Mouse (Mus musculus): ENCODE results near the gene Abcb8. TPM values are rescaled to one million over a fixed set of nuclear protein-coding genes. Genes with fewer than 3 reads are reported as not detected.

The Abcb8 gene
- 54.4 and 70.1 TPM in 2 replicates for polyA plus RNA-seq (2015; fragmentation: Nextera tagmentation; extraction: Ambion mirVana)

- Histone ChIP-seq H3K4me3 (peak within 1 kb of the TSS; percentile 56), H3K9me3 (replicated peaks) (no peaks in the 10 kb centered on the region), H3K36me3 (no peaks in the 10 kb centered on the region), H3K4me2 (peak within 1 kb of the TSS; percentile 60), H3K4me1 (replicated peaks) (peaks cover 28% of the 10 kb centered on the region), H3K27ac (peak within 1 kb of the TSS; percentile 65), H3K9ac (0 out of 2 replicates have a peak within 1 kb of the TSS, but pooled peaks have one; percentile 36), H3K27me3 (0 out of 2 replicates have a peak, but pooled peaks cover 4% of the 10 kb centered on the region)
- 20% methylated on average over 7 of the region's 7 CpGs for WGBS
- ATAC-seq (replicated peaks; ENCODE audit: insufficient number of reproducible peaks, insufficient read depth, low FRiP score, low read depth): no peak
Measured at GRCm38 (mm10) chr5:24393392-24393997, at the start of gene Abcb8. Abcb8 (plus strand) TSS chr5:24393663.

GRCm38 (mm10) chr5:24343977-24344436 lies 49.5 kb upstream of the Abcb8 start:
- ATAC-seq (replicated peaks; ENCODE audit: insufficient number of reproducible peaks, insufficient read depth, low FRiP score, low read depth): no peak
- Histone ChIP-seq H3K4me2 (peak overlapping the region; percentile 43), H3K4me1 (replicated peaks) (peaks cover 88% of the 10 kb centered on the region)

DNA sequence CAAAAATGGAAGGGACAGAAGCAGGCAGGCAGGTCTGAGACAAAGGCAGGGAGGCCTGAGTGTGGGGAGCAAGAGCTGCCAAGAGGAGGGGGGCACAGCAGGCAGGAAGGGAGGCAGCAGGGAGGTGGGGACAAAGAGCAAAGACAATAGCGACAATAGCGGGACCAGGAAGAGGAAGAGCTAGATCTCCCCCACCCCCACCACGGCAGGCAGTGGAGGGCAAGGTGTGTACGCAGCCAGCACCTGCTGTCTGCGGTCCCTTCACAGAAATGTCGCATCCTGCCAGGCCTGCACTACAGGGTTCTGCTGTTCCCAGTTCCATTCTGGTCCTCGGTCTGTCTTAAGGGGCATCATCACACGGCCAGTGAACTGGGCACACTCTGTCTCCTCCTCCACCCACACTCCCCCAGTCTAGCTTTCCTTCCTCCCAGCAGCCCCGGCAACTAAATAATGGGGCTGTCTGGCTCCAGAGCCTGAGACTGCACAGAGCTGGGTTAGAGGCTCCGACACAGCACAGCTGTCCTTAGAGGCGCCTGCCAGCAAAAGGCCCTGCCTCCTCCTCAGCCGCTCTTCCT lies 48.9 kb upstream of the Abcb8 start:
- peak overlapping the region; percentile 84 for H3K27ac ChIP-seq
- H3K4me3 ChIP-seq: no peak overlapping the region
- ATAC-seq (replicated peaks; ENCODE audit: insufficient number of reproducible peaks, insufficient read depth, low FRiP score, low read depth): peak; percentile 41
- peaks cover 5% of the 10 kb centered on the region; the same call in 1 of the 2 replicates for H3K36me3 ChIP-seq
- no peaks in the 10 kb centered on the region for H3K9me3 ChIP-seq (replicated peaks)
- peak overlapping the region; percentile 20 for H3K9ac ChIP-seq
- H3K4me1 ChIP-seq (replicated peaks): peaks cover 88% of the 10 kb centered on the region
- no peaks in the 10 kb centered on the region for H3K27me3 ChIP-seq
- 17% methylated on average over 12 of the region's 12 CpGs for WGBS
- H3K4me2 ChIP-seq: peak overlapping the region; percentile 43

More at GRCm38 (mm10) chr5:24343977-24344436, 49.5 kb upstream of the Abcb8 start:
- peak overlapping the region; percentile 84 for H3K27ac ChIP-seq
- H3K27me3 ChIP-seq: no peaks in the 10 kb centered on the region
- H3K9me3 ChIP-seq (replicated peaks): no peaks in the 10 kb centered on the region
- H3K9ac ChIP-seq: no peak overlapping the region
- 12% methylated on average over 2 of the region's 2 CpGs for WGBS
- no peak overlapping the region for H3K4me3 ChIP-seq
- H3K36me3 ChIP-seq: peaks cover 5% of the 10 kb centered on the region; the same call in 1 of the 2 replicates

GRCm38 (mm10) chr5:24346313-24346712 lies 47.1 kb upstream of the Abcb8 start:
- H3K4me1 ChIP-seq (replicated peaks): peaks cover 91% of the 10 kb centered on the region
- ATAC-seq (replicated peaks; ENCODE audit: insufficient number of reproducible peaks, insufficient read depth, low FRiP score, low read depth): no peak
- no peak overlapping the region for H3K4me3 ChIP-seq
- no peaks in the 10 kb centered on the region for H3K27me3 ChIP-seq
- peaks cover 5% of the 10 kb centered on the region; the same call in 1 of the 2 replicates for H3K36me3 ChIP-seq
- no peak overlapping the region for H3K4me2 ChIP-seq
- H3K27ac ChIP-seq: peak overlapping the region; percentile 99; the same call in 1 of the 2 replicates
- H3K9ac ChIP-seq: no peak overlapping the region
- no peaks in the 10 kb centered on the region for H3K9me3 ChIP-seq (replicated peaks)
- 66% methylated on average over 7 of the region's 7 CpGs for WGBS

DNA sequence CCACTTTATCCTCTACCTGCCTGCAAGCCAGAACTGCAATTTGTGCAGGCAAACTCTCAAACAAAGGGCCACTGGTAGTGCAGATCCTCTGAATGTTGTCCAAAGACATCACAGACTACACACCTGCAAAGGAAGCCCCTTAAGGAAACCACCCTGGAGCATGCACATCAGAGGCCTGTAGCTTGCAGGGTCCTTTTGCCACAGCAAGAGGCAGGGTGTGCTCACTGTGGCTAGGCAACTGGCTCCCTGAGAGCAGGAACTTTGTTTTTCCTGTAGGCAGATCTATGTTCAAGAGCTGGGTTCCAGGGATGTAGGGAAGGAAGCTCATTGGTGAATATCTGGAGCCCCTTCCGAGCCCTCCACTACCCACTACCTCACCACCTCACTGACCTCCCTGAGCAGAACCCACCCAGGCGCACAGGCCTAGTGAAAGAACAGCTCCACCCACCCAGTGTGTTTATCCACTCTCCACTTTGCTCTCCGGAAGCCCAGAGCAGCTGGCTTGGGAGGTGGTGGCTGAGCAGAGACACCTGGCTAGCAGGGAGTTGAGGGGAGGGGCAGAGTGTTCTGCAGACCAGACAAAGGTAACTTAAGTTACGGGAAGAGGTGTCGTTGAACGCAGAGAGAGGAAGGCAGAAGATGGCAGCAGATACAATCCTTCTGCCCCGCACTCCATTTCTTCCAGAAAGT lies 46.1 kb upstream of the Abcb8 start:
- no peak for ATAC-seq (replicated peaks; ENCODE audit: insufficient number of reproducible peaks, insufficient read depth, low FRiP score, low read depth)
- H3K4me1 ChIP-seq (replicated peaks): peaks cover 87% of the 10 kb centered on the region
- peak overlapping the region; percentile 93; the same call in 1 of the 2 replicates for H3K4me2 ChIP-seq
- peak overlapping the region; percentile 81; the same call in 1 of the 2 replicates for H3K4me3 ChIP-seq
- 52% methylated on average over 7 of the region's 7 CpGs for WGBS
- H3K9me3 ChIP-seq (replicated peaks): no peaks in the 10 kb centered on the region
- no peaks in the 10 kb centered on the region for H3K27me3 ChIP-seq
- peaks cover 5% of the 10 kb centered on the region; the same call in 1 of the 2 replicates for H3K36me3 ChIP-seq
- peak overlapping the region; percentile 99 for H3K27ac ChIP-seq
- no peak overlapping the region for H3K9ac ChIP-seq

DNA sequence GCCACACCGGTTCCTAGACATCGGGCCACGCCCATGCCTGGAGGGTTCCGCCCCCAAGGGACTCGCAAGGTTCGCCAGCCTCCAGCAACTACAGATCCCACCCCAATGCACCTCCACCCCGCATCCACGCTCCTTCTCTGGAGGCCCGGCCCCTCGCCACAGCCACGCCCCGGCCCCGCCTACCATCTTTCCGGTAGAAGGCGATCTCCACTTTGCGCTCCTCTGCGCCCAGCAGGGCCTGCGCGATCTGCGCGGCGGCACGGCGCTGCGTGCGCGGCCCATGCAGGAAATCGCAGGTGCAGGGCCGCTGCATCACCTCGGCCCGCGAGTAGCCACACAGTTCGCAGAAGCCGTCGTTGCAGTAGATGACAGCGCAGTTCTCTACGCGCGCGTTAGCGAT lies 45.3 kb upstream of the Abcb8 start:
- WGBS: under 1% methylated on average over 40 of the region's 41 CpGs
- ATAC-seq (replicated peaks; ENCODE audit: insufficient number of reproducible peaks, insufficient read depth, low FRiP score, low read depth): peak; percentile 7; the same call in 1 of the 2 replicates
- peak overlapping the region; percentile 81 for H3K4me3 ChIP-seq
- no peaks in the 10 kb centered on the region for H3K9me3 ChIP-seq (replicated peaks)
- peaks cover 5% of the 10 kb centered on the region; the same call in 1 of the 2 replicates for H3K36me3 ChIP-seq
- peaks cover 87% of the 10 kb centered on the region for H3K4me1 ChIP-seq (replicated peaks)
- peak overlapping the region; percentile 94 for H3K9ac ChIP-seq
- peak overlapping the region; percentile 93 for H3K4me2 ChIP-seq
- no peaks in the 10 kb centered on the region for H3K27me3 ChIP-seq
- H3K27ac ChIP-seq: peak overlapping the region; percentile 99

- under 1% methylated on average over 26 of the region's 30 CpGs for WGBS
- no peaks in the 10 kb centered on the region for H3K9me3 ChIP-seq (replicated peaks)
- peak overlapping the region; percentile 94 for H3K9ac ChIP-seq
- peak overlapping the region; percentile 81 for H3K4me3 ChIP-seq
- H3K27me3 ChIP-seq: no peaks in the 10 kb centered on the region
- peak overlapping the region; percentile 93 for H3K4me2 ChIP-seq
- H3K36me3 ChIP-seq: peaks cover 5% of the 10 kb centered on the region; the same call in 1 of the 2 replicates
- H3K4me1 ChIP-seq (replicated peaks): peaks cover 87% of the 10 kb centered on the region
- peak overlapping the region; percentile 99 for H3K27ac ChIP-seq
- no peak for ATAC-seq (replicated peaks; ENCODE audit: insufficient number of reproducible peaks, insufficient read depth, low FRiP score, low read depth)
Measured at GRCm38 (mm10) chr5:24348546-24348945, 44.9 kb upstream of the Abcb8 start.

DNA sequence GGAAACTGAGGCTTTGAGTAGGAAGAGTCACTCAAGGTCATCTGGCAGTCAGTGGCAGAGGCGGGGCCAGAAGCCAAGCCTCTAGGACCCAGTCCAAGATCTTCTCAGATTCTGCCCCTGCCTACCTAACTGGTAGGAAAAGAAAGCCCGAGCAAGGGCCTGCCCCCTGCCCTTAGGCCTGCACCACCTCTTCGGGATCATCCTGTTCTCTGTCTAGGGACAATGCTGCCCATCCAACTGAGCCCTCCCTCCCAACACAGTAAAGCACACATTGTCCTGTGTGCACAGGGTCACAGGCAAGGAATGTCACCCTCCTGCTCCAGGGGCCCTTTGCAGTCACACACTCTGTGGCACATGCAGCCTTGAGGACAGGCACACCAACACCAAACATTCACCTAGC lies 43.4 kb upstream of the Abcb8 start:
- ATAC-seq (replicated peaks; ENCODE audit: insufficient number of reproducible peaks, insufficient read depth, low FRiP score, low read depth): no peak
- H3K4me2 ChIP-seq: peak overlapping the region; percentile 93
- peak overlapping the region; percentile 99 for H3K27ac ChIP-seq
- H3K27me3 ChIP-seq: no peaks in the 10 kb centered on the region
- peaks cover 5% of the 10 kb centered on the region; the same call in 1 of the 2 replicates for H3K36me3 ChIP-seq
- peaks cover 85% of the 10 kb centered on the region for H3K4me1 ChIP-seq (replicated peaks)
- H3K9me3 ChIP-seq (replicated peaks): no peaks in the 10 kb centered on the region
- 34% methylated on average over 3 of the region's 3 CpGs for WGBS
- H3K9ac ChIP-seq: peak overlapping the region; percentile 94
- H3K4me3 ChIP-seq: peak overlapping the region; percentile 81

- Histone ChIP-seq H3K4me3 (peak overlapping the region; percentile 81), H3K27me3 (no peaks in the 10 kb centered on the region), H3K27ac (peak overlapping the region; percentile 99), H3K9ac (peak overlapping the region; percentile 94), H3K4me1 (replicated peaks) (peaks cover 82% of the 10 kb centered on the region), H3K9me3 (replicated peaks) (no peaks in the 10 kb centered on the region), H3K4me2 (peak overlapping the region; percentile 93), H3K36me3 (peaks cover 5% of the 10 kb centered on the region; the same call in 1 of the 2 replicates)
- no peak for ATAC-seq (replicated peaks; ENCODE audit: insufficient number of reproducible peaks, insufficient read depth, low FRiP score, low read depth)
- WGBS: 20% methylated on average over 15 of the region's 15 CpGs
Measured at GRCm38 (mm10) chr5:24350531-24351250, 42.8 kb upstream of the Abcb8 start.

DNA sequence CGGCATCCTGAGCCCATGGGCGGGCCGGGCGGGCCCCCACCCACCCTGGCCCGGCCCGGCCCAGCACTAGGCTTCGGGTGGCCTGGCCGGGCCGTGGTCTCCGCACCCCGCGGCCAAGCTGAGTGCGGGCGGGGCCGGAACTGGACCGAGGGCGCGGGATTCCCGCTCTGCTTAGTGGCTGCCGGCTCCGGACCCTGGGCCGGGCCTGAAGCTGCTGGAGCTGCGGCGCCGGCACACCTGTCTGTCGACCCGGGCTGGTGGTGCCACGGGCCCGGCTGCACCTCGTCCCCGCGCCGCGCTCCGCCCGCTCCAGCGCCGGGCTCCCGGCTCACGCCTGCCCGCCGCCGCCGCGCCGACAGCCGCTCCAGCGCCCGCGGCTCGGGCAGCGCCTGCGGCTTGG lies 42.2 kb upstream of the Abcb8 start, which contains the start of gene Kcnh2:
Kcnh2 (minus strand) TSS at position 327 of the 400 bp plus-strand sequence.
- Histone ChIP-seq H3K27me3 (no peaks in the 10 kb centered on the region), H3K4me3 (peak within 1 kb of the TSS; percentile 81), H3K27ac (peak within 1 kb of the TSS; percentile 99), H3K4me1 (replicated peaks) (peaks cover 78% of the 10 kb centered on the region), H3K36me3 (peaks cover 5% of the 10 kb centered on the region; the same call in 1 of the 2 replicates), H3K4me2 (peak within 1 kb of the TSS; percentile 93), H3K9me3 (replicated peaks) (no peaks in the 10 kb centered on the region), H3K9ac (peak within 1 kb of the TSS; percentile 94)
- peak; percentile 0; the same call in 1 of the 2 replicates for ATAC-seq (replicated peaks; ENCODE audit: insufficient number of reproducible peaks, insufficient read depth, low FRiP score, low read depth)
- WGBS: 0% methylated on average over 49 of the region's 53 CpGs

All from heart, embryonic 15.5 days (tissue).